10 mouse cellular contexts compared by ENCODE assay signal in genomic region chr5:138757616-138758015, GRCm38 (mm10). TPM values are rescaled to one million over a fixed set of nuclear protein-coding genes. Genes with fewer than 3 reads are reported as not detected.
DNase-seq lines count a peak whose midpoint lies in the region; ATAC-seq and TF ChIP-seq lines count a peak whose summit lies in the region.
"Had no signal": no experiment of that assay in that cellular context is flagged by ENCODE, and none has a peak within 500 bp of the region (broad histone marks: within the 10 kb centered on the region; RNA-seq: fewer than 3 reads in every experiment).

No protein-coding gene starts in this region.

- H3K4me1 ChIP-seq in forebrain, embryonic 16.5 days (replicated peaks; ENCODE audit: control insufficient read depth, insufficient read depth, low read length), result peaks cover 64% of the 10 kb centered on the region
- peaks cover 38% of the 10 kb centered on the region for H3K4me1 ChIP-seq in kidney, postnatal 0 days (replicated peaks; ENCODE audit: insufficient read depth, low read length)
- peaks cover 68% of the 10 kb centered on the region for H3K4me1 ChIP-seq in midbrain, embryonic 15.5 days

- H3K27ac ChIP-seq in forebrain, embryonic 16.5 days (ENCODE audit: low read length), result no peak overlapping the region; the same call in none of the 2 replicates
- peak overlapping the region; percentile 85 for H3K27ac ChIP-seq in kidney, postnatal 0 days
- H3K27ac ChIP-seq in midbrain, embryonic 15.5 days, result peak overlapping the region; percentile 97
- H3K27ac ChIP-seq: limb, embryonic 13.5 days had no signal

- peak overlapping the region; percentile 77 for H3K9ac ChIP-seq in forebrain, embryonic 16.5 days (replicated peaks; ENCODE audit: low read depth, low read length)
- H3K9ac ChIP-seq in kidney, postnatal 0 days (ENCODE audit: low read depth, low read length), result peak overlapping the region; percentile 44; the same call in 1 of the 2 replicates
- peak overlapping the region; percentile 95 for H3K9ac ChIP-seq in midbrain, embryonic 15.5 days
- H3K9ac ChIP-seq: limb, embryonic 13.5 days had no signal

- H3K9me3 ChIP-seq in forebrain, embryonic 16.5 days (ENCODE audit: control insufficient read depth, low read length), result no peaks in the 10 kb centered on the region
- H3K9me3 ChIP-seq in kidney, postnatal 0 days (replicated peaks; ENCODE audit: low read length), result no peaks in the 10 kb centered on the region
- H3K9me3 ChIP-seq in midbrain, embryonic 15.5 days, result no peaks in the 10 kb centered on the region
- H3K9me3 ChIP-seq: limb, embryonic 13.5 days had no signal

- H3K27me3 ChIP-seq in forebrain, embryonic 16.5 days (replicated peaks; ENCODE audit: control insufficient read depth, insufficient read depth, low read length), result no peaks in the 10 kb centered on the region
- no peaks in the 10 kb centered on the region for H3K27me3 ChIP-seq in kidney, postnatal 0 days (ENCODE audit: insufficient read depth, low read length)
- no peaks in the 10 kb centered on the region for H3K27me3 ChIP-seq in midbrain, embryonic 15.5 days (replicated peaks)

- no peak for TF ChIP-seq CTCF in kidney, postnatal 0 days (IDR thresholded peaks at IDR 0.05; ENCODE audit: low read depth)

- 92% methylated on average over 12 of the region's 12 CpGs for WGBS in forebrain, embryonic 16.5 days
- WGBS in kidney, postnatal 0 days, result 91% methylated on average over 12 of the region's 12 CpGs
- WGBS in midbrain, embryonic 15.5 days, result 90% methylated on average over 12 of the region's 12 CpGs

- intact Hi-C loops in gastrocnemius, postnatal 14 days (cut with DNase I; ENCODE audit: low total_unique reads), result no loop called here

- no peak for ATAC-seq in forebrain, embryonic 16.5 days
- ATAC-seq in kidney, postnatal 0 days (replicated peaks; ENCODE audit: low FRiP score, low read depth), result no peak
- ATAC-seq in midbrain, embryonic 15.5 days (replicated peaks), result no peak

- H3K4me3 ChIP-seq in forebrain, embryonic 16.5 days (replicated peaks; ENCODE audit: low read length), result peak overlapping the region; percentile 66
- peak overlapping the region; percentile 61; the same call in 1 of the 2 replicates for H3K4me3 ChIP-seq in kidney, postnatal 0 days (replicated peaks; ENCODE audit: low read depth, low read length)
- peak overlapping the region; percentile 91 for H3K4me3 ChIP-seq in midbrain, embryonic 15.5 days

- H3K4me2 ChIP-seq in forebrain, embryonic 16.5 days (ENCODE audit: low read length), result peak overlapping the region; percentile 60
- peak overlapping the region; percentile 93; the same call in 1 of the 2 replicates for H3K4me2 ChIP-seq in kidney, postnatal 0 days (ENCODE audit: low read length)
- H3K4me2 ChIP-seq in midbrain, embryonic 15.5 days, result peak overlapping the region; percentile 88

- H3K36me3 ChIP-seq in forebrain, embryonic 16.5 days (ENCODE audit: control insufficient read depth, insufficient read depth), result peaks cover 16% of the 10 kb centered on the region
- H3K36me3 ChIP-seq in kidney, postnatal 0 days (ENCODE audit: insufficient read depth, low read length), result 0 out of 2 replicates have a peak, but pooled peaks cover 4% of the 10 kb centered on the region
- H3K36me3 ChIP-seq in midbrain, embryonic 15.5 days (replicated peaks), result peaks cover 8% of the 10 kb centered on the region
- H3K36me3 ChIP-seq: limb, embryonic 13.5 days had no signal

- DNase-seq in gastrocnemius, postnatal 14 days, result peak; percentile 24
- DNase-seq in gastrocnemius, postnatal 4 days (ENCODE audit: low spot score in 2 of 2), result no peak
- no peak for DNase-seq in kidney, postnatal 0 days (ENCODE audit: low spot score)
- no peak for DNase-seq in heart, adult 8-10 months (ENCODE audit: low spot score)
- DNase-seq in lung, postnatal 4 days, result no peak
- DNase-seq in spleen, adult 18-20 months, result no peak
- DNase-seq: heart, postnatal 36 days had no signal

RNA-seq across cellular contexts. Expression of gene Fam20c, which starts 3.3 kb away (rescaled TPM):
- 10 to 100 TPM; 13.6 to 31.5 TPM for total RNA-seq in gastrocnemius, postnatal 14 days (2021)
- 10 to 100 TPM; 27.9 to 28.9 TPM for total RNA-seq in gastrocnemius, postnatal 4 days (2021)
- polyA plus RNA-seq in forebrain, embryonic 16.5 days (2015; fragmentation: Nextera tagmentation; extraction: Ambion mirVana), result 34.8 and 39.2 TPM in 2 replicates
- polyA plus RNA-seq in kidney, postnatal 0 days (2015; fragmentation: Nextera tagmentation; extraction: Ambion mirVana), result 27.3 and 27.6 TPM in 2 replicates
- polyA plus RNA-seq in midbrain, embryonic 15.5 days (2015; fragmentation: Nextera tagmentation; extraction: Ambion mirVana), result 57.9 and 65.4 TPM in 2 replicates
- 10 to 100 TPM; 11.6 to 16.9 (median 14.3) TPM for total RNA-seq in heart, adult 8-10 months (2022)

Comparison
In these comparisons a context has a peak if more than half of its experiments do, and no peak if none do; other contexts are left out.
1. H3K9ac ChIP-seq: peak in every context shown above with its lines; median percentile 95 in midbrain, embryonic 15.5 days; 77 in forebrain, embryonic 16.5 days; 44 in kidney, postnatal 0 days.